Mouse (Mus musculus): ENCODE measurements around the gene Litaf. TPM values are rescaled to one million over a fixed set of nuclear protein-coding genes. Genes with fewer than 3 reads are reported as not detected.
A peak's percentile ranks its signal among the peaks of the same experiment; 100 is the strongest.

The Litaf gene
- total RNA-seq, 2 experiments from 2014 or later: 5.4 to 9.4 TPM

DNA sequence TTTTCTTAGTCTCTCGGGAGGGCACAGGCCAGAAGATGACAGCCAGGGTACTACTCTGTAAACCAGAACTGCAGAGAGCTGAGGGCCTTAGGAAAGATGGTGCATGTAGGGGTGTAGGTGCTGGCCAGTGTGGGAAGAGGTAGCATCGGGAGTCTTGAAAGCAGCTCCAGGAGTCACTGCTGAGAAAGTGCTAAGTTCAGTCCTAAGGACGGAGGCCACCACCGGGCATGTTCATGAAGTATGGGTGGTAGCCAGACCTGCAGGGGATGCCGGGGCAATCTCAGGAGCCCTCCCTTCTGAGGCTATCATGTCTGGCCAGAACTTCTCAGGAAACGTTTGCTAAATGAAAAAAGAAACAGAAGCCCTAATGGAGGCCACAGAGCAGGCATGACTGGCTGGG, 3.3 kb upstream of the Litaf start:
- ATAC-seq (replicated peaks; ENCODE audit: low FRiP score, low TSS enrichment, poor library complexity, severe bottlenecking): no peak

DNA sequence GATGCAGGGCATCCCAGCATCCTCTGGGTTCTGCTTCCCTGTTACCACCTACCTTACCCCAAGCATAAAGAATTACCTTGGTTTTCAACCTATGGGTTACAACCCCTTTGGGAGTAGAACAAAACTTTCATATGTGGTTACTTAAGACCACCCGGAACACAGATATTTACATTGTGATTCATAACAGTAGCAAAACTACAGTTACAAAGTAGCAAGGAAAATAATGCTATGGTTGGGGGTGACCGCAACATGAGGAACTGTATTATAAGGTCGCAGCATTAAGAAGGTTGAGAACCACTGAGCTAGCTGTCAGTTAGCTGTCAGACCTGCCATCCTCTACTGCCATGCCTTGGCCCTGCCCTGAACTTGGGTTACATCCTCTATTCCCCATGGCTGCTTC, 2.7 kb upstream of the Litaf start:
- ATAC-seq (replicated peaks; ENCODE audit: low FRiP score, low TSS enrichment, poor library complexity, severe bottlenecking): no peak

DNA sequence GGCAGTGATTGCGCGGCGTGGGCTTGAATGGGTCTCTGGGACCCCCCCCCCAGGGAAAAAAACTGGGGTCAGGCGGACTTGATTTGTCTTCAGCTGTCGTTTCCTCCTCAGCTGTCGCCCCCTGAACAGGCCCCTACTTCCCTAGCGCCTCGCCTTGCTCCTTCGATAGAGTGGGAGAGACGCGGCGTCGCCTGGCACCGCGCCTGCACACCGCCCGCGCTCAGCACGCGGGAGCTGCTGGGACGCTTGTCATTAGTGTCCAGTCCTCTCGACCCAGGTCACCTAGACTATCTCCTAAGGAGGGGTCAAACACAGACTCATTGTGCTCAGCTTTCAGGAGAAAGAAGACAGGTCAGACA, 855 bp upstream of the Litaf start:
- no peak for ATAC-seq (replicated peaks; ENCODE audit: low FRiP score, low TSS enrichment, poor library complexity, severe bottlenecking)

DNA sequence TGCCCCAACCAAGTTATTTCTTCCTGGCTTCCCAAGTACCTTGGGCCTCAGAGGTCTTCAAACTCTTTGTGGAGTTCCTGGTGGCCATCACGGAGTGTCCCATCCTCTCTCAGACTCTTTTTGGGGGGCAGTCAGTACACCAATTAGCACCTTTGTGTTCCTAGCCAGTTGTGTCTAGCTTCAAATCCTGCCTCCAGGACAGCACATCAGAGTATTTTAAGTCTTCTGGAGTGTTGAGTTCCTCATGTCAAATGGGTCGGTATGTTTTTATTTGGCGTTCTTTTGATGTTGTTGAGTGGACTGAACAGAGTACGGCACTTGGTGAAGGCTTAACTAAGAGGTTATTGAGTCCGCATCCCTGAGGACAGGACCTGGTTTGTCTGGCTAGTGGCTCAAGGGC, 526 bp downstream of the Litaf start:
- ATAC-seq (replicated peaks; ENCODE audit: low FRiP score, low TSS enrichment, poor library complexity, severe bottlenecking): no peak

DNA sequence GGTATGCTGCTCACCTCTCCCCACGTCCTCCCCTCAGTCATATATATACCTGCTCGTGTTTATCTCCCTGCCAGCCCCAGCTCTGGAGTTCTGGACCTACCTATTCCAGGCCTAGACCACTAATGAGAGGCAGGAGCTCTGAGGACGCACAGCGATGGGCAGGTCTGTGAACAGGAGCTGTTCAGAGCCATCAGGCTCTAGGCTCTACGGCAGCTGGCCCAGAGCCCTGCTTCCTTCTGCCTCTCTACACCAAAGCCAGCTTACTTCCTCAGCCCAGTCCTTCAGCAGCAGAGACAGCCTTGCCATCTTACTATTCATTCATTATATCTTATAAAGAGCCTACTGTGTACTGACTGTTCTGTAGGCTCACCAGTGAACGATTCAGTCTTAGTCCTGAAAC, 1.2 kb downstream of the Litaf start:
- ATAC-seq (replicated peaks; ENCODE audit: low FRiP score, low TSS enrichment, poor library complexity, severe bottlenecking): no peak

DNA sequence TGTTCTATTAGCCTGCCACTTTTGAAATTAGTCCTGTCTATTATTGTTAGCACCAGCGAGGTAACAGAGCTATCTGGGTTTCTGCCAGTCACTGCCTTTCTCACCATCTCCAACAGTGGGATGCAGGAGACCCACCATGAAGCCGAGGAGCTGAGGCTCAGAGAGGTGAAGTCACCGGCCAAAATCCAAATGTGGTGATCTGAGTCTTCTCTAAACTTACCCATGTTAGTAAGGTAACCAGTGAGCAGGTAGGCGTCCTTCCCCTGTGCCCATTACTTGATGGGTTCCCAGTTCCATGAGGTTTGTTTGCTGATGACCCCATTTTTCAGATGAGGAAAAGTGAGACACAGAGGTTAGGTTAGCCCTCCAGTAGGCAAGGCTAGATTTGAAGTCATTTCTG, 1.6 kb downstream of the Litaf start:
- ATAC-seq (replicated peaks; ENCODE audit: low FRiP score, low TSS enrichment, poor library complexity, severe bottlenecking): no peak

DNA sequence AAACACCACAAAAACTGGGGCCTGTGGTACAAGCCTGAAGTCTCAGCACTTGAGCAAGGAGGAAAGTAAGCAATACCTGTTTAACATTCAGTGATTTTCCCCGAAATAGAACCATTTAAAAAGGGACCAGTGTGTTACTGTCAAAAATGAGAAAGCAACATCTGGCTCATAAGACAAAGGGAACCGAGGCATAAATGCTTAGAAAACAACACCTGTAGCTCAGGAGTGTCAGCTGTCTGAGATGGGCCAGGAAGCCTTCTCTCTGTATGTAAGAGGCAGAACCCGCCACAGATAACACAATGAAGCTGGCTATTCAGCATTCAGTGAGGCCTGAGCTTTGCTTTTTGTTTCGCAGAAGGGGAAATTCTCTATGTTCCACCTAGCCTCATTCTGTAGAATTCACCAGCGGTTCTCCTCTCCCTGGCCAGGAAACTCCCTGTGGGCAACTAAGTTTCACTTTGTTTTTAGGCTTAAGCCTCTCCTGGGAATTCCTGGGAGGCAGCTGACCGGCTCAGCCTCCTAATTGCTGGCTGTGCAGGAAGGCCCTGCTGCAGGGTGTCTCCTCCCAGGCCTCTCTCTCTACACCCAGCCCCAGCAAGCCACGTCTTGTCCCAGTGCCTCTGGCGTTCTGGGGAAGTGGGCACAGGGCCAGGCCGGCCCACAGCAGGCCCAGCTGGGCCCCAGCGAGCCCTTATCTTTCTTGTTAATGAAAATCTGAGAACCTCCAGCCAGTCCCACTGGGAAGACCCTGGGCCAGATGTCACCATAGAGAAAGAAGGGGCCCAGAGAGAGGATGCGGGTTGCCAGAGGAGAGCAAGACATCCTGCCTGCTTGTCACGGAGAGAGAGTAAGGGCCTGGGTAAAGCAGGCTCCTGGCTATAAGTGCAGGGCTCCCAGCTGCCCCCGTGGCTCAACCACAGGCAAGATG, 2.9 kb downstream of the Litaf start:
- peak; percentile 36; the same call in 1 of the 2 replicates for ATAC-seq (replicated peaks; ENCODE audit: low FRiP score, low TSS enrichment, poor library complexity, severe bottlenecking)

DNA sequence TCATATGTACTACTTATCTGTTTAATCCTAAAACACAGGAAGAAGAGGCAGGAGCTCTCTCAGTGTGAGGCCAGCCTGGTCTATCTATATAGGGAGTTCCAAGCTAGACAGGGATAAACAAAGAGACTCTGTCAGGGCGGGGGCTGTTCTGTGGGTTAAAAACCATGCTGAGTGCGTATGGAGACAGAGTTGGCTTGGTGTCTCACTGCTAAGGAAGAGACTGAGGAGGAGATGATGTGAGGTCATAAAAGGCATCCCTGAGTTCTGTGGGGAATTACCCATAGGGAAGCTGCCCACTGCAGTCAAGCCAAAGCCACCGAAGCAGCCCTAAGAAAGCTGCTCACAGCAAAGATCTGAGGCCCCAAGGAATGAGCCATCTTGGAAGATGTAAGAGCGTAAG, 5.3 kb downstream of the Litaf start, which contains the start of gene Snn:
TSS of gene Snn (plus strand) at position 301 of the 400 bp plus-strand sequence.
- ATAC-seq (replicated peaks; ENCODE audit: low FRiP score, low TSS enrichment, poor library complexity, severe bottlenecking): no peak

DNA sequence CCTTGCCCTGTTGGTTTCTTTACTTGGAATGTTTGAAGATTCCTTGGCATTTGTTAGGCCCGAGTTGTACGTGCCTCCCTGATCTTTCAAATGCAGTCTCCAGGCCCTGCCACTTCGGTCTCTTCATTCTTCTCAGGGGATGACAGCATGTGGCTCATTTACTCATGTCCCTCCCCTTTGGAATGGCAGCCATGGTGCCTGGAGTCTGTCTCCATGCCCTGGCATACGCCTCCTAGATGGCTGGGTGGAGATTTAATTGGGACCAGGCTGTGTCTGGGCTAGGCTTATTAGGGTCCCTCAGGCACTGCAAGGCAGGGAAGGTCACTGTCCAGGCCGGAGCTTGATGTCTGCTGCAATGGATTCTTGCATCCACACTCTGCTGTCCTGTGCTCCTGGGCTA, 10.0 kb downstream of the Litaf start:
- ATAC-seq (replicated peaks; ENCODE audit: low FRiP score, low TSS enrichment, poor library complexity, severe bottlenecking): no peak

DNA sequence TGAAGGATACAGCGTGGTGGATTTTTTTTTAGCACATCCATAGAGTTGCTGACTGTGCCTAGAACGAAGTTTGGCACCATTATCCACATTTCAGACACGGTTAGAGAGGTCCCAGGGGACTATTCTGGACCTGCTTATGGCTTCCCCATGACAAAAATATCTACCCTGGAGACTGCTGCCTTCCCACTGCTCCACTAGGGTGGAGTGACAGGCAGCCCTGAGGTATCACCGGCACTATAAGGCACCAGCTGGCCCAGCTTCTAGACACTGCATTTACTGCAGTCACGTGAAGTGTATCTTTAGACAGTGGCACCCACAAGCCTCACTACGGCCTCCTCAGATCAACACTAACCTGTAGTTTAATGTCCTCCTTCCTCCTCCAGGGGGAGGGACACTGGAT, 11.1 kb downstream of the Litaf start:
- ATAC-seq (replicated peaks; ENCODE audit: low FRiP score, low TSS enrichment, poor library complexity, severe bottlenecking): 0 out of 2 replicates have a peak, but pooled peaks have one; percentile 17

DNA sequence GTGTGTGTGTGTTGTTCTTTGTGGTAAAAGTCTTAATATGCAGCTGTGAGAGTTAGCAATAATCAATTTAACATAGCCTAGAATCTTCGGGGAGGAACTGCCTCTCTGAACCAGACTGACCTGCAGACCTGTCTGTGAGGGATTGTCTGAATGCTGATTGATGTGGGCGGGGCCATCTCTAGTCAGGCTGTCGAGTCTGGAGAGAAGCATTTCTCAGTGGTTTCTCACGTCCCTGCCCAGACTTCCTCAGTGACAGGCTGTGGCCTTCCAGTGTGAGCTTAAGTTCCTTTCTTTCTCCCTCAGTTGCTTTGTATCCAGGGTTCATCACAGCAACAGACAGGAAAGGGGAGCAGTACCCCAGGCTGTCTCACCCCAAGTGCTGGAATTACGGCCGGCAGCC, 11.5 kb downstream of the Litaf start:
- no peak for ATAC-seq (replicated peaks; ENCODE audit: low FRiP score, low TSS enrichment, poor library complexity, severe bottlenecking)

DNA sequence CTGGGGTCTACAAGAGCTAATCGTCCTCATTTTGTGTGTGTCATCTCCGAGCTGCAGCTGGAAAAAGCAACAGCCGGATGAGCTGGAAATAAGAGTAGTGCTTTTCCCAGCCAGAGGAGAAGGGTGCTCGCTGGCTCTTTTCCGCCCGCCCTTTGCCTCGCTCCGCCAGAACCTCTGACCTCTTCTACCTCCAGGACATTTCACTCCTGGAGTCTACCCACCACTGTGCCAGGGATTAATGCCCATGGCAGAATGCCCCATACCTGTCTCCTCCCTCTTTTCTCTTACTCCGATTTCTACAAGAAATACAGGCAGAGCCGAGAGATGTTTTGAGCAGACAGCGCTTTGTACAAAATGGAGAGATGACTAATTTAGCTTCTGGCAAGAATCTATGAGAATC, 14.8 kb downstream of the Litaf start:
- no peak for ATAC-seq (replicated peaks; ENCODE audit: low FRiP score, low TSS enrichment, poor library complexity, severe bottlenecking)

DNA sequence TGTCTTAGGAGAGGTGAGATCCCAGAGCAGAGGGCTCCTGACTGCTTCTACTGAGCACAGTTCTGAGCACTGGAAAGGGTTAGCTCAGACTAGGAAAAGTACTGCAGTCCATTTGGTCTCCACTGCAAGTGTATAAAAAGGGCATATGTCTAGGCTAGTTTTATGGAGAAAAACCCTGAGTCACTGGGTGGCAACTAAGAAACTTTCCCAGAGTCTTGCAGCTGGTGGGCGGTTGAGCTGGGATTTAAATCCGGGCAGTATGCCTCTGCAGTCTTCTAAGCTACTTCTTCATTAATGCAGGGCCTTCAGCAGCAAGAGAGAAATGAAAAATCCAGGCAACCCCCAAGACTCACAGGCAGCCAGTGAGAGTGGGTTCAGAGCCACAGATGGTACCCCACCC, 15.7 kb downstream of the Litaf start:
- ATAC-seq (replicated peaks; ENCODE audit: low FRiP score, low TSS enrichment, poor library complexity, severe bottlenecking): no peak

DNA sequence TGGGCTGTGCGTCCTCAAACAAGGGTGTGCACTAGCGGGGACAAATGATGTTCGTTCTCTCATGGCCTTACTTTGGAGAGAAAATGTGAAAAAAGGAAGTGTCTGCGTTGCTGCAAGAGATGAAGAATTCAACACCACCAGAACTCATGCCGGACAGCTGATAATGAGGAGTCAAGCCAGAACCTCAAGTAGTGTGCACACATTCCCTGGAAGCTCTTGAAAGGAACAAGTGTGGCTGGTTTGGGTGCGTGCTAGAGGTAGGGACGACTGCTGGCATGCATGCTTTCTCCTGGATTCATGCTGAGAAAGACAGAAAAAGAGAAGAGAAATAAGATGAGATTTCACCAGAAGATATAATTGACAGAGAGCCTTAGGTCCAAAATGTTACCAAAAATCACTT, 18.8 kb downstream of the Litaf start:
- ATAC-seq (replicated peaks; ENCODE audit: low FRiP score, low TSS enrichment, poor library complexity, severe bottlenecking): no peak

DNA sequence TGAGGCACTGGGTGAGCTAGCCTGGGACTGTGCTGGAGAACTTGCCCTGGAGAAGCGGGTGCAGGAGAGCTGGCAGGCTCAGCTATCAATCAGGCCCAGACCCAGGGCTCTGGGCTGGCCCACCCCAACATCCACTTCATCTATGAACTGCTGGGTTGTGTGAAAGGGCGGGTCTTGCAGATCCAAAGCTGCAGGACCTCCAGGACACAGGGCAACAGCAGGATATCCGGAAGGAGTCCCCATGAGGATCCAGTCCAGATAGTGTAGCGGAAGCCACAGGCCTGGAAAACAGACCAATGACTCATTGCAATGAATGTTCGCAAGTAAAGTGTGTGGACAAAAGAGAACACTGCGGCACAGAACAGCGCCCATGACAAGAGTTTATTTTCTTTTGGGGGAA, 19.5 kb downstream of the Litaf start:
- no peak for ATAC-seq (replicated peaks; ENCODE audit: low FRiP score, low TSS enrichment, poor library complexity, severe bottlenecking)

DNA sequence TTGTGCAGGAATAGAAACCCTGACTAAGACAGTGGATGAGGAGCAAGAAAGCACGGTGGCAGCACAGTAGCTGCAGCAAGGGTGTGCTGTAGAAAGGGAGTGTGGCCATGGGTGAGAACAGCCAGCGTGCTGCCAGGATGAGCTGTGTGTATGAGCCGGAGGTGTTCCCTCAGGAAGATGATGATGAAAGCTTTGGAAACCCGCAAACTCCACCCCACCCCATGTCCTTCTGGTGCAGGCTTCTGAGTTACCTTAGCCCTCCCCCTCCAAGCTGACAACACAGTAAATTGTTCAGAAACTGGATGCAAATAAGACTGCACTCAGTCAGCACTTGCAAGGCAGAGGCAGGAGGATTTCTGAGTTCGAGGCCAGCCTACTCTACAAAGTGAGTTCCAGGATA, 22.7 kb downstream of the Litaf start:
- ATAC-seq (replicated peaks; ENCODE audit: low FRiP score, low TSS enrichment, poor library complexity, severe bottlenecking): no peak

DNA sequence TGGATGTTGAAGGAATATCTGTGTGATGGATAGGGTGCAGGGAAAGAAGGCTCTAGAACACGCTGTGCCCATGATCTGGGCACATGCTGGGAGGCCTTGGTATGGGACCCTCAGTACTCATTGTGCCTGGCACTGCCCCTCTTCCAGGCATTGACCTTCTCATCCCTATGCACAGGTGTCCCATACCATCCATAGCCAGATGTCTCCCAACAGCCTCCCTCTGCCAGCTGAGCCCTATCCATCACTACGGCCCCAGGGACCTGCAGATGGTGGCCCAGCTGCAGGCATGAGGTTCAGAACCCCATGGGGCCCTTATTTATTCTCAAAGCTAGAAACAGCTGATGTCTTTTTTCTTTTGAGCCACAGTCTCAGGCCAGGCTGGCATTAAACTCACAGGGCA, 25.4 kb downstream of the Litaf start:
- no peak for ATAC-seq (replicated peaks; ENCODE audit: low FRiP score, low TSS enrichment, poor library complexity, severe bottlenecking)

DNA sequence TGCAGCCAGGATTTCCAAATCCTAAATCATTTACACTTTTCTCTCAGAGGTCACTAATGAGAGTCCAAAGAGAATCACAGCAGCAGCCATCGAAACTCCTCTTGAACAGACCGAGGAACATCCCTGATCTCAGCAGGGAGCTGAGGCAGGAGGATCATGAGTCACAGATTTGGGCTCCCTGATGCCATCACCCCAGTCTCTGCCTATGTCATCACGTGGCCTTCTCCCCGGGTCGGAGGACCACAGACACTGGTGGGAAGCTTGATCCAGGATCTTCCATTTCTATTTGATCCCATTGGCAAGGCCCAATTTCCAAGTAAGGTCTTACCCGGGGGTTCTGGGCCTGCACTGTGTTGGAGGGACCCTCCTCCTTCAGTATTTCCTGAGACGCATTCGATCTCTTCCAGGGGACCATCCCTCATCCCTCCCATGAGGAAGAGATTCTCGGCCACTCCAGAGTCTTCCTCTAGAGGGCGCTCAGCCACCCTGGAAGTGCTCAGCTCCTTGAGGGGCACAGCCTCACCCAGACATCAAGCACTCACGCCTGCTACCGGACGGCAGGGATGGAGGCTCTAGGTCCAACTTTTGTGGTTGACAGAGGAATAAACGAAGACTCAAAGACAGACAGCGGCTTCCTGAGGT, 30.0 kb downstream of the Litaf start:
- peak; percentile 87 for ATAC-seq (replicated peaks; ENCODE audit: low FRiP score, low TSS enrichment, poor library complexity, severe bottlenecking)

DNA sequence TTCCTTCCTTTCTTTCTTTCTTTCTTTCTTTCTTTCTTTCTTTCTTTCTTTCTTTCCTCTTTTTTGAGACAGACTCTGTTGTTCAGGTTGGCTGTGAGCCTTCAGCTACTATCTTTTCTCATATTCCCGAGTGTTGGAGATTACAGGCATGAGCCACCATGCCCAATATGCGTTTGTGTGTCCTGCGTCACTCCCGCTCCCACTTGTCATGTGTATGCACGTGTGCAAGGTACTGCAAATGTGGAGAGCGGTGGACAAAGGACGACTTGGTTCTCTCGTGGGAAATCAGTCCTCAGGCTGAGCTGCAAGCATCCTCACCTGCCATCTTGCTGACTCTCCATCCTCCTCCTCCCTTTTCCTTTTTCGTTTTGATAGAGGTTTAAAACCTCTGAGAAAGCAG, 30.7 kb downstream of the Litaf start:
- no peak for ATAC-seq (replicated peaks; ENCODE audit: low FRiP score, low TSS enrichment, poor library complexity, severe bottlenecking)

DNA sequence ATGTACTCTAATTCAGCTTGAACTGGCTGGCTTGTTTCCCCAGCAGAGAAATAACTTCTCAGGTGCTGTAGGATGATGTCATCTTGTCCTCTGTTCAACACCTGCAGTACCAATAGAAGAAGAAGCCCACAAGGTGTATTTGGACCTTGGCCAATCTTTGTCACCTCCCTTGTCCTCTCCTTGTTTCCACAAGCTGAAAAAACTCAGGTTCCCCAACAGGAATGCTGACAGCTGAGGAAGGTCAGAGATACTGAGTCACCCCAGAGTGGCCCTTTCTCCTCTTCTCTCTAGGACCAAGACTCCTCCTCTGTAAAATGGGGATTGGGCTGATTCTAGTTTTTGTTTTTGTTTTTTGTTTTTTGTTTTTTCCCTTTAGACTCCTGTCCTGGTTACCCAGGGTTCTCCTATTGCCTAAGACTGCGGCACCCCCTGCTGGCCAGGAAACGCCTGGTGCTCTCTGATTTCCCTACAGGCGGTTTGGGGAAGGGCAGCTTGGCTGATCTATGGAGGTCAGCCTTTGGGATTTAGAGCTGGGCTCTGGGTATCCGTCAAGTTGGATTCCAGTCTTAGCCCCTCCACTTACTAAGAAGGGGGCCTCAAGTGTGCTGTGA, 31.7 kb downstream of the Litaf start:
- ATAC-seq (replicated peaks; ENCODE audit: low FRiP score, low TSS enrichment, poor library complexity, severe bottlenecking): peak; percentile 95

DNA sequence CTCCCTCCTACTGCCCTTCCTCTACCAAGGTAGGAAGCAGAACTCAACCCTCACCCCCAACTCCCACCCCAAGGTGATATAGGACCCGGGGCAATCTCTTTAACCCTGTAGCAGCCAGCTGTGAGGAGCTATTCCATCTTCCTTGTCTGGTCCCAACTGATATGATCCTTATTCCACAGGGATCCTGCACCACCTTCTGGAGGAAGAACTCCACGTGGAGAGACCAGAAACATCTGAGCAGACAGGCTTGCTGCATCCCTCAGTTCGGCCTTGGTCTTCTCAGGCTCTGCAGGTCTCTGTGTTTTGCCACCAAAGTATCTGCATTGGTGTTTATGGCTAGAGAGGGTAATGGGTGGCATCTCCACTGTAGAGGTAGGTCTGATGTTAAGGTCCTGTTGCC, 34.6 kb downstream of the Litaf start:
- no peak for ATAC-seq (replicated peaks; ENCODE audit: low FRiP score, low TSS enrichment, poor library complexity, severe bottlenecking)
